Mouse (Mus musculus): ENCODE results near the gene Ccpg1.

Ccpg1 gene

DNA sequence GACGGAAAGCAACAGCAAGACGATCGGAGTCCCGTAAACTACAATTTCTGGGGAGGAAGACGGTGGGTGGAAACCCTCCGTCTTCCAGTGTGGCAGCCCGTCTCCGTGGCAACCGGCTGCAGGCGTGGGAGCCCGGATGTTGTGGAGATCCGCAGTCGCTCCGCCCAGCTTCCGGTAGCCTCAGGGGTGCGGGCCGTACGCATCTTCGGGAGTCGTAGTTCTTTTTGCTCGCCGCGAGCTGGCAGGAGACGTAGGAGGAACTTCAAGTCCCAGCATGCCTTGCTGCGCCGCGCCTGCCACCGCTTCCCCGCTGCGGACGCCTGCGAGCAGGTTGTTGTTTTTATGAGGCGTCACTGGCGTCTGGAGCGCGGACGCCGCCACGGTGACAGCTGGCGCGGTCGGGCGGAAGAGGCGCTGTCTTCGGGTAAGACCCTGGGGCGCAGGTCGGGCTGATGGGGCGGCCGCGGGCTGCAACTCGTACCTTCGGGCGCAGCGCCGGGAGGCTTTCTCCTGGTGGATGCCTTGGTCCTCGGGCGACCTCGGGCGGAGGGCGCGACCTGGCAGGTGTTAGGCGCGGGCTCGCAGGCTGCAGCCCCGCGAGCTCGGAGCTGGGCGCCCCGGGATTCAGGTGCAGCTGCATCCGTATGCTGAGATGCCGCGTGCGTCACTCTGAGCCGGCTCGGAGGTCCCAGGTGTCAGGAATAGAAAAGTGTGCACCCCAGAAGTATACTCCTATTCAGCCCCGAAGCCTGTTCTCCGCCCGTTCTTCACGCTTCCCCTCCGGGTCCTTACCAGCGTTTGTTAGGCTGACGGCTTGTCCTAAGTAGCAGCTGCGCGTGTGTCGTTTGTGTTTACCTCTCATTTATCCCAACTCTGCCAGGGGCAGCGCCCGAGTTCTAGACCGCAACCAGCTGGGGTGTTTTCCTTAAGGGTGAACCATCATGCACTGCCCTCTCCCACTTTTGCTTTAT, at the start of gene Ccpg1, which contains the start of gene Ccpg1os:
Ccpg1 (plus strand) TSS at position 180 of the 971 bp plus-strand sequence.
Ccpg1os (minus strand) TSS at position 133 of the 971 bp plus-strand sequence.
- peak; percentile 97 to 99 for DNase-seq

DNA sequence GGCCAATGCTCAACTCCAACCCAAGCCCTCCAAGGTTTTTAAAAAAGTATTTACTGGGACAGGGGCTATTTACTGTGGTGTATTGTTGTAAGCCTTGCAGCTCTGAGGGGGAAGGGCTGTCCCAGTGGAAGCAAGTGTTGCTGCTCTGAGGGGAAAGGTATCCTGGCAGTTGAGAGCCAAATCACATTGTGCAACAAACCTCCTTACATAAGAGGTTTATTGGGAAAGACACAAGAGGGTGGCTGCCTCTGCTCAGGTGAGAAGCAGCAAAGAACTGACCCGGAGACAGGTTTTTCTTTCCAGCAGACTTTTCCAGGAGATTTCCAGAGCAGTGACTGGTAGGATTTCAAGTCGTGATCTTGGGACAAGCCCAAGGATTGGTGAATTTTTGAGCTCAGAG, 48.9 kb upstream of the Ccpg1 start:
- no peak for DNase-seq

DNA sequence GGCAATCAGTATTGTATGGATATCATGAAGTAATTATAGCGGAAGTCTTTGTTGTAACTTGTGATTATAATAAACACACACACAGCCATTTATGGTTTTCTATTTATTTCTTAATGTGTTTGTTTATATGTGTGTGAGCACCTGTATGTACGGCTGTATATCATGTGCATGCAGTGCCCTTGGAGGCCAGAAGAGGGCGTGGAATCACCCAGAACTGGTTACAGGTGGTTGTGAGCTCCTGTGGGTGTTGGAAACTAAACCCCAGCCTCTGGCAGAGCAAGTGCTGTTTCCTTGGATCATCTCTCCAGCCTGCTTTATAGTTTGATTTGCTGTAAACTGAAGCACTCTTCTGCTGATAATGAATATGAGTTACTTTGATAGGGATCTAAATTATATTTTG, 41.8 kb upstream of the Ccpg1 start:
- DNase-seq = peak; percentile 29 to 31

DNA sequence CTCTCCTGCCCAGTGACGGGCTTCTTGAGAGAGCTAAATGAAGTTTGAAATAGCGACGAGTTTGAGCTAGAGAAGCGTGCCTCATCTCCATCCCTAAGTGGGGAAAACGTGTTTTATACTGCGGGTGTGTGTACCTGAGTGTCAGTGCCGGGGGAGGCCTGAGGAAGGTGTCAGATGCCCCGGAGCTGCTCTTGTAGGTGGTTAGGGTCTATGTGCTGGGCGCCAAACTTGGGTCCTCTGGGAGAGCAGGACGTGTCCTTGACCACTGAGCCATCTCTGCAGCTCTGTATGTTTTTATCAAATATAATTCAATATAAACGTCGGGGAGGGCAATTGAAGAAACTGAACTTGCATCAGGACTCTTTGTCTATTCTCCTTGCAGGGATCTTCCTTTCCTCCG, 40.9 kb upstream of the Ccpg1 start:
- DNase-seq = no peak

DNA sequence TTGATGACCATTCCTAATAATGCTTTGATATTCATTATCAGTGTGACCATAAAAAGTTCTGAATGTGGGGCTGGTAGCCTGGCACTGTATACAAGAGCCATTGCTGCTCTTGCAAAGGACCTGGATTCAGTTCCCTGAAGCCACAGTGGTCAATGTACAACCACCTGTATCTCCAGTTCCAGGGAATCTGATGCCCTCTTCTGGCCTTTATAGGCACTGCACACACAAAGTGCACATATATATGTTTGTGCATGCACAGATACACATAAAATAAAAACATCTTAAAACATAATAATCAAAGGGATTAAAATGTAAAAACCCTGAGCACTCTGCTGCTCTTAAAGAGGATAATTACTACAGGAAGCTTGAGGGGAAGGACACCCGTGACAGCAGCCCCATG, 38.2 kb upstream of the Ccpg1 start:
- DNase-seq = no peak

DNA sequence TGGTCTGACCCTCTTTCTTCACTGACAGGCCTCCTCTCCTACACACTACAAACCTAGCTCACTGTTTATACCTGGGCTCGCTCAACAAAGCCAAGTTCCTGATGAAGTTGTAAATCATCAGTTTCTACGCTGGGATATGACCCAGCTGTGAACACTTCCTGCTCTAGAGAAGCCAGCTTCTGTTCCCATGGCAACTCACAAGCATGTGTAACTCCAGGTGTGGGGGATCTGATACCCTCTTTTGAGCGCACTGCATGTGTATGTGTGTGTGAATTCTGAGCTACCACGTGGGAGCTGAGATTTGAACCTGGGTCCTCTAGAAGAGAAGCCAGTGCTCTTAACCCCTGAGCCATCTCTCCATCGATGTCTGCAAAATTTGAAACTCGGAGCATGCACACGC, 35.7 kb upstream of the Ccpg1 start:
- DNase-seq = no peak

DNA sequence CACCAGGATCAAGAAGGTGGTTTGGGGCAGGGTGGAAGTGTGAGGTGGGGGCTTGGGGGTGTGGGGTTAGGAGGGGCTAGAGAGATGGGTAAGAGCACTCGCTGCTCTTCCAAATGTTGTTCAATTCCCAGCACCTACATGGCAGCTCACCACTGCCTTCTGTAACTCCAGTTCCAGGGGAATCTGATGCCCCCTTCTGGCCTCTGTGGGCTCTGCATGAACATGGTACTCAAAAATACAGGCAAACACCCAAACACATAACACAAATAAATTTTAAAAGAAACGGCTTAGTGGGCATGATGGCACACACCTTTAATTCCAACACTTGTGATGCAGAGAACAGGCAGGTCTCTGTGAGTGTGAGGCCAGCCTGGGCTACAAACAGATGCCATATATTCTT, 30.5 kb upstream of the Ccpg1 start:
- peak; percentile 37 to 42 for DNase-seq

DNA sequence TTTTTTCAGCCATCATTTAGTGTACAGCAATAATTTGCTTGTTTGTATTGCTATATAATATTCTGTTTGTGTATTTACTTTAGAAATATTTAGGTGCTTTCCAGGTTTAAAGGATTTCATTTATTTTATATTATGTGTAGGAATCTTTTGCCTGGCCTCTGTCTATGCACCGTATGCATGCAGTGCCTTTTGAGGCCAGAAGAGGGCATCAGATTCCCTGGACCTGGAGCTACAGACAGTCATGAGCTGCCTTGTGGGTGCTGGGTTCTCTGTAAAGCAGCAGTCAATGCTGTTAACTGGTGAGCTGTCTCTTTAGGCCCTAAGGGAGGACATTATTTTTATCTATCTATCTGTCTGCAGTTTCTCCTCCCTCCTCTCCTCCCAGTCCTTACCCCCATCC, 29.7 kb upstream of the Ccpg1 start:
- peak; percentile 64 to 71 for DNase-seq

DNA sequence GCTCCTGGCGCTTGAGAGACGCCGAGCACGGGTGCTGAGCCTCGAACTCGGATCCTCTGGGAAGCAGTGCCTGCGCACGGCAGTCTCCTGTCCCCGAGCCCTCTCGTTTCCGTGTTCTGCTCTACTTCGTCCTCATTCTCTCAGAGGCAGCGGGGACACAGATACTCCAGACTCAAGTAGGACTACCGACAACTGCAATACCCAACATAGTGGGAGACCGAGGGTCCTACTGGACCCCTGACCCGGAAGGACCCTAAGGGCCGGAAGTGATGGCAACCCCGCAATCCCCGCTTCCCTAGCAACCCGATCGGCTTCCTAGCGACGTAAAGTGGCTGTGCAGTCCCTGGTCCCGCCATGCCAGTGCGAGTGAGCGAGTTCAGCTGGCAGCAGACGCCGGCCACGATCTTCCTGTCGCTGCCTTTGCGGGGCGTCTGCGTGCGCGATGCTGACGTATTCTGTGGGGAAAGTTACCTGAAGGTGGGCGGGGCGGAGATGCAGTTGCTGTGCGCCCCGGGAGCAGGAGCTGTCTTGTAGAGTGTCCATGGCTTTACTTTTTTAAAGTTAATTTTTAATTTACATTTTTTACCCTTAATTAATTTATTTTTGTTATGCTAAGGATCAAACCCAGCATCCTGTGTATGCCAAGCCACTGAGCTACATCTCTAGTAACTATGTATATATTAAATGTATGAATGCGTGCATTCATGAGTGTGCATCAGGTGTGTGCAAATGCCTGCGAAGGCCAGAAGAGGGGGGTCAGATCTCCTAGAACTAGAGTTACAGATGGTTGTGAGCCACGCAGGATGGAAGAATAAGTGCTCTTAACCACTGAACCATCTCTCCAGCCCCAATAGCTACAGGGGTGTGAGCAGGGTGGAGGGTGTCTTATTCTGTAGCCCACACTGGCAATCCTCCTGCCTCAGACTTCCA, 26.4 kb upstream of the Ccpg1 start, which contains the start of the genes Dyx1c1 and Gm44503:
Dyx1c1 (plus strand) TSS at position 265 of the 930 bp plus-strand sequence.
Gm44503 (plus strand) TSS at position 332 of the 930 bp plus-strand sequence.
- DNase-seq = peak; percentile 88

DNA sequence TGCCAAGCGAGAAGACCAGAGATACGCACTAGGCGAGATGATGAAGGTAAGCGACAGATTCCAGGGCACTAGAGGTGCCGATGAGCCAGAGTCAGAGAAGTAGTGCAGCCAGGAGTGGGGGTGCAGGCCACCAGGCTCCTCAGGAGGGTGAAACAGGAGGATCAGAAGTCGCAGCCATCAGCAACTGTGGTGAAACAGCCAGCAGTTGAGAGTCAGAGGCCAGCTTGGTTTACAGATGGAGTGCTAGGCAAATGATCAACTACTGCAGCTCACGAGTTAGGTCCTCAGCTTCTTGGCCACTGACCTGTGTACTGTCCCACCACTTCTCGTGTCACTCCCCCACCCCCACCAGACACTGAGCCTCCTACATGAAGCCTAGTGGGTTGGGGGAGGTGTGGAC, 23.9 kb upstream of the Ccpg1 start:
- no peak for DNase-seq

DNA sequence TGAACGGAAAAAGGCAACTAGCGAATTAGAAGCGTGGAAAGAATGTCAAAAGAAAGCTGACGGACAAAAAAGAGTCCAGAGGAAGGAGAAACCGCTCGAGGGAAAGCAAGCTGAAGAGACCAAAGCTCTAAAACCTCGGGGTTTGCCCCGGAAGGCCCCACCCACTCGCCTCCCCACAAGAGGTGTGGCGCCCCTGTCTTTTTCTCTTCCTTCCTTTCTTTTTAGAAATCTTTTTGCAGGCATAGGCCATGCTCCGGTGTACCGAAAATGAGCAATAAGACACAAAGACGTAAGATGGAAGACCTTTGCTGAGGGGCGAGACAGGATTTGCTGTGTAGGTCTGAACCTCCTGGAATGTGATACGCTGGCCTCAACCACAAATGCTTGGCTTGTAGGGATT, 23.3 kb upstream of the Ccpg1 start:
- no peak for DNase-seq

DNA sequence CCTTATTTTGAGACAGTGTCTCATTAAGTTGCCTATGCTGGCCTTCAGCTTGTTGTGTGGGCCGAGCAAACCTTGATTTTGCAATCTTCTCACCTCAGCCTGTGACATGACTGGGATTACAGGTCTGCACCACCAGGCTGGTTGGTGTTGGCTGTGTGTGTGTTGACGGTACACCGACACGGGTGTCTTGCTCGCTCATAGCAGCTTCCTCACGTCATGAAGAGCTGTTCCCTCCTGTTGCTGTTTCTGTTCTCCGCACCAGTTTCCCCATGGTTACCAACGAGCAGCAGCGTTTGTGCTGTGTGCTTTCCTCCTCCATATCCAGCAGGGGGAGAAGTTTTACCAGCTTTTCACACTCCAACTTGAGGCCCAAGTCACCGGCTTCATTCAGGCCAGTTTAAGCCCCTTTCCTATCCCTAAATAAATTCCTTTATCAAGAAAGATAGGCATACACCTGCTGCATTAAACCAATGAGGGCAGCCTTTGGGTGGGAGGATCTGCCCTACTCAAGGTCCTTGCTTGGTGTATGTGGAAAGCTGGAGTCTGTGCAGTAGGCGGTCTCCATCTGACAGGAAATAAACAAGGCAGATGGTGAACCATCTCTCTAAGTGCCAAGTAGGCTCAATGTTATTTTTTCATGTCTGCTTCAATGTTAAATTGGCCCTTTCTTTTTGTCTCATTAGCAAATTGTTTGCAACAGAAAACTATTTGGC, 16.7 kb upstream of the Ccpg1 start:
- peak; percentile 62 to 75 for DNase-seq

DNA sequence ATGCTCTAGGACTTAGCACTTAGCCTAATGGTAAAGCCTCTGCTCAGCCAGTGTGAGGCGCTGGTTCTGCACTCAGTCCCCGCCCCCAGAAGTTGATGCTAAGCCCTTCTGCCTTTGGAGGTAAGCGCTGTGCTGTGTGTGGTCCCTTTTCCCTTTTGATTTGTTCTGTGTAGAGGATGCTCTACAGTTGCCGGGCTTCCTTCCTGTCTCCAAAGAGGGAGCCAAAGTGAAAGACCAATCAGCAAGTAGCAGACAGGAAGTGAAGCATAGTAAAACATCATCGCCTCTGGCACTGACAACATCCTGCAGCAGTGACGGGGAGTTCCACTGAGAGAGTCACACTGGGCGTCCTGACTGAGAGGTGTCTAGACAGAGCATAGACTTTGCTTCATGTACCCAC, 15.4 kb upstream of the Ccpg1 start:
- no peak for DNase-seq

DNA sequence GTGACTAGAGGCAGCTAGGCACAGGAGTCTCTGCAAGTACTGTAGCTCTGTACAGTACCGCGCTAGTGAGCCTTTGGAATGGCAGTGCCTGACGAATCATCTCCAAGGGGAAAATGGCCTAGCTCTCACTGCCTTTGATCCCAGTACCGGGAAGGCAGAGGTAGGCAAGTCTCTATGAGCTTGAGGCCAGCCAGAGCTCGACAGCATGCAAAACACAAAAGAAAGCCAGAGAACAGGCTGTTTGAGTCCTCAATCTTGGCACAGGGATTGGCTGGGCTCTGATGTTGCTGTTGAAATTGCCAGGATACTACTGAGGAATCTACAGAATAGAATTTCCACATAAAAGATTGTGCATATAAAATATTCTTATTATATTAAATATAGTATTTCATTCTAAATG, 12.8 kb upstream of the Ccpg1 start:
- no peak for DNase-seq

DNA sequence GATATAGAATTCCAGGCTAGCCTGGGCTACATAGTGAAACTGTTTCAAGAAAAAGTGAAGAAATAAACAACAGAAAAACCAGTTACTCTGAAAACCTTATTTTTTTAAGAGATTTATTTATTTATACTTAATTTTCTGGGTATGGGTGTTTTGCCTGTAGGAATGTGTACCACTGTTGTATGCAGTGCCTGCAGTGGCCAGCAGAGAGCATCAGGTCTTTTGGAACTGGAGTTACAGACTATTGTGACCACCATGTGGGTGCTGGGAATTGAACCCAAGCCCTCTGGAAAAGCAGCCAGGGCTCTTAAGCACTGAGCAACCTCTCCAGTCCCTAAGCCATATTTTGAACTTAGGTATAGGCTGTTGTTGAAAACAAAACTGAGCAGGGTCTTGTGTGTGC, 12.2 kb upstream of the Ccpg1 start:
- DNase-seq = no peak

DNA sequence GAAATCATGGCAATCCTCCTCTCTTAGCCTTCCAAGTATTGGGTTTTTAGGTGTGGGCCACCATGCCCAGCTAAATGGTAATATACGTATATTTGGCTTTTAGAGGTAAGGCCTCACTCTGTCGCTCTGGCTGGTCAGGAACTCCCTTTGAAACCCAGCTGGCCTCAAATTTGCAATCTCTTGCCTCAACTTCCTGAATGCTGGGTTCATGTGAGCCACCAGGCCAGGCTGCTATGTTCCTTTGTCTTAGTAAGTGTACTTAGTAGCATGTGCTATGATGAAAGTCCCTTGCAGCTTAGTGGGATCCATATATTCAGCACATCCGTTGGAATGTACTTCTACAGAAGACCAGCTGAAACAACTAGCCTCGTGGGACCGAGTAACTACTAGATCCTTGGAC, 10.5 kb upstream of the Ccpg1 start:
- no peak for DNase-seq

DNA sequence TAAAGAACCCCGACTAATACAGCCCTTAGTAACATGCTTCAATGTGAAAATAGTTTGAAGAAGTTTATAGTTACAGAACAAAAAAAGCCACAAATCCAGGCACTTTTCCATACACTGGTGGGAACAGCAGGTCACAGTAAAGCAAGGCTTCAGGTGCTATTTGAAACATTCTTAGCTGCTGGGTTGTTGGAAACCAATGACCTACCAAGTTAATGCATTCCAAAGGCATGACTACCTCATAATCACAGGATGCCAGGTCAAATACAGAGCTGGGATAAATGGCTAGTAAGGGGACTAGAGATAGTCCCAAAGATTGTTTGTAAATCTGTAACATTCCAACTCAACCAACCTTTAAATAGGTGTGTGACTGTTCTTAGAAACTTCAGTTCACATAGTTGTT, 10.0 kb upstream of the Ccpg1 start:
- no peak for DNase-seq

DNA sequence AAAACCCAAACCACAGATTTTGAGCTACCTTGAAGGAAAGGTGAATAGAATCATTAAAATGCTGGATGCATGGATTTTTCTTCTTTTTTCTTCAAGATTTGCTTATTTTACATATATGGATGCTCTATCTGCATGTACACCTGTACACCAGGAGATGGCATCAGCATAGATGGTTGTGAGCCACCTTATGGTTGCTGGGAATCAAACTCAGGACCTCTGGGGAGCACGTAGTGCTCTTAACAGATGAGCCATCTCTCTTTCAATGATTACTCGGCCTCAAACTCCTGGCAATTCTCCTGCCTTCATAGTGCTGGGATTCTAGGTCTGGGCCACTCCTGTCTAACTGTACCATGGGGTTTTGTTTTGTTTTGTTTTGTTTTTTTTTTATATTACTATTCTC, 2.2 kb upstream of the Ccpg1 start:
- no peak for DNase-seq

DNA sequence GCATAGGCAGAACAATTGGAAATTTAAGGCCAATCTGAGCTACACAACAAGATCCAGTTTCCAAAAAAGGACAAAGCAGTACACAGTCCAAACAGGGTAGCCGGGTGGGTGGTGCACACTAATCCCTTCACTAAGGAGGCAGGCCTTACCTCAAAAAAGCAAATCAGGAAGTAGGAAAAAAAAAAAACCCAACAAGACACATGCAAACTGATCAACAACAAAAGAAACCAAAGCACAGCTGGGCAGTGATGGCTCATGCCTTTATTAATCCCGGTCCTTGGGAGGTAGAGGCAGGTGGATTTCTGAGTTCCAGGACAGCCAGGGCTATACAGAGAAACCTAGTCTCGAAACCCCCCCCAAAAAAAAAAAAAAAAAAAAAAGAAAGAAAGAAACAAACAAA, 2.5 kb downstream of the Ccpg1 start:
- DNase-seq = no peak

DNA sequence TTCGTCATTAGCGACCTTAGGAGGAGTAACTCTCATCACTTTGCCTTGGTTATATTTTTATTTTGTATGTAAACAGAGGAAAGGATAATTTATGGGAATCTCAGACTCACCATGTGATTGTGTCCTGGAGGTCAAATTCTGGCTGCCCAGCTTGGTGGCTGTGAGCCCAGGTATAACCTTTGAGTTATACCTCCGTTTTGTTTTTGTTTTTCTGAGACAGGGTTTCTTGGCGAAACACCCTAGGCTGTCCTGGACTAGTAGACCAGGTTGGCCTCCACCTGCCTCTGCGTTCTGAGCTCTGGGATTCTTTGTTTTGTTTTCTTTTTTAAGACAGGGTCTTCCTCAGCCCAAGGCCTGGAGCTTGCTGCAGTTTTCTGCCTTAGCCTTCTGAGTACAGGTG, 3.5 kb downstream of the Ccpg1 start:
- no peak for DNase-seq

DNA sequence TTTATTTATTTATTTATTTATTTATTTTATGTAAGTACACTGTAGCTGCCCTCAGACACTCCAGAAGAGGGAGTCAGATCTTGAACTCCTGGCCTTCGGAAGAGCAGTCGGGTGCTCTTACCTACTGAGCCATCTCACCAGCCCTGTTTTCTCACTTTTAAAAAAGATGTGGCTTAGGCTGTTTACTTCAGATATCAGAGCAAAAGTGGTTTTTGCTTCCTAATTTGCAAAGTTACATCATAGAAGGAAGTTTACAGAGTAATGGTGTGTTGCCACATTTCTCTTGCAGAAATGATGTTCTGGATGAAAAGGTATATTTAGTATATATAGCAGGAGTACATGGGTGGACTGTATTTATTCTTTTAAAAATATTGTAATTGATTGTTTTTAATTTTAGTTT, 6.2 kb downstream of the Ccpg1 start:
- no peak for DNase-seq

DNA sequence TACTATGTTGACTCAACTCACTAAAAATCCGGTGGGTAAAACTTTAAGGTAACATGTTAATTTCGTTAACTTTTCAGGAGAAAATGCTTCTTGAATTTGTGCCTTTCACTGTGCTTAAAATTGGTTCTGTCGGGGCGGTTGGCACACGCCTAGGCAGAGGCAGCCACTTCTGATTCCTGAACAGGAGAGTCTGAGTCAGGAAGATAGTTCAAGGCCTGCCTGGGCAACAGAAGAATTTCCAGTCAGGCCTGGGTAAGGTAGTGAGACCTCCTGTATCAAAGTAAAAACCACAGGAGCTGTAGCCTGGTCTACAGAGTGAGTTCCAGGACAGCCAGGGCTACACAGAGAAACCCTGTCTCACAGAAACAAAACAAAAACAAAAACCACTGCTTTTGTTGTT, 7.3 kb downstream of the Ccpg1 start:
- no peak for DNase-seq

DNA sequence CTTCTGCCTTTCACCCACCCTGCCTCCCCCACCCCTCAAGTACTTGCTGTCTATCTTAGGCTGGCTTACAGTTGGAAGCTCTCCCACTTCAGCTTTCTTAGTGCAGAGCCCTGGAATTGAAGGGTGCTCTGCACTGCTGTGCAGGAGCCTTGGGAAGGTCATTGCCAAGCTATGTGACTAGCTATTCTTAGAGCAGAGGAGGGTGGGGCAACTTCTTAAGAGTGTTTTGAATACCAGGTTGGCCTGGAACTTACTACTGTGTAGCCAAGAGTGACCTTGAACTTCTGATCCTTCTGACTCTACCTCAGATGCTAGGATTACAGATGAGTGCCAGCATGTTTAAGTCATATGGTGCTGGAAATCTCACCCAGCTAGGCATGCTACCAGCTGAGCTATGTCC, 10.9 kb downstream of the Ccpg1 start:
- no peak for DNase-seq

Data from cerebellum, postnatal 10 days (tissue).